Mouse (Mus musculus): ENCODE measurements at regions not wholly inside any gene's neighbourhood (a gene's known extent, or its start where the extent isn't known, plus 50 kb on each side); places are given as distances from the start of the nearest gene placed in this dataset.

- no peak overlapping the region for H3K9ac ChIP-seq
- 81% methylated on average over 10 of the region's 10 CpGs for WGBS
- no peaks in the 10 kb centered on the region for H3K4me1 ChIP-seq
- no peaks in the 10 kb centered on the region for H3K36me3 ChIP-seq (replicated peaks)
- H3K9me3 ChIP-seq = no peaks in the 10 kb centered on the region
- H3K4me3 ChIP-seq (replicated peaks) = no peak overlapping the region
- H3K27ac ChIP-seq = no peak overlapping the region
- H3K4me2 ChIP-seq = no peak overlapping the region
- H3K27me3 ChIP-seq = no peaks in the 10 kb centered on the region
- ATAC-seq (ENCODE audit: low FRiP score) = no peak
Observed at GRCm38 (mm10) chr14:58273693-58274419, 203.5 kb downstream of the Fgf9 start.

DNA sequence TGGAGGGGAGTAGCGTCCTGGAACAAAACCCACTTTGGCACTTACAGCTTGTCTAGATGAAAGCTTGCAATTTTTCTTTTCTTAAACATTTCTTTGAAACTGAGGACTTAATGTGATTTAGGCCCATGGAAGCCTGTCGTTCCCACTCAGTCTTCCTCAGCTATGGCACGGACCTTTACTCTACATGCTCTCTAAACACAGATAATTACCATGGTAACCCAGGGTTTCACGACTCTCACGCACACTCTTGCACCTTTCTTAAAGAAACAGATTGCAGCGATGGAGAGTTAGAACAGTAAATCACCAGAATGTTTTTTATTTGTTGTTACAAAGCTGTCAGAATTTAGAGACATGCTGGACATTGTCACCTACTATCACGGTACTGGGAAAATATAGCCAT, 195.0 kb downstream of the Fgf9 start:
- no peaks in the 10 kb centered on the region for H3K36me3 ChIP-seq (replicated peaks)
- no peaks in the 10 kb centered on the region for H3K4me1 ChIP-seq
- WGBS = 70% methylated on average over 7 of the region's 7 CpGs
- H3K9ac ChIP-seq = no peak overlapping the region
- H3K4me3 ChIP-seq (replicated peaks) = no peak overlapping the region
- no peak overlapping the region for H3K4me2 ChIP-seq
- no peak for ATAC-seq (ENCODE audit: low FRiP score)
- no peak overlapping the region for H3K27ac ChIP-seq
- H3K9me3 ChIP-seq = no peaks in the 10 kb centered on the region
- no peaks in the 10 kb centered on the region for H3K27me3 ChIP-seq

DNA sequence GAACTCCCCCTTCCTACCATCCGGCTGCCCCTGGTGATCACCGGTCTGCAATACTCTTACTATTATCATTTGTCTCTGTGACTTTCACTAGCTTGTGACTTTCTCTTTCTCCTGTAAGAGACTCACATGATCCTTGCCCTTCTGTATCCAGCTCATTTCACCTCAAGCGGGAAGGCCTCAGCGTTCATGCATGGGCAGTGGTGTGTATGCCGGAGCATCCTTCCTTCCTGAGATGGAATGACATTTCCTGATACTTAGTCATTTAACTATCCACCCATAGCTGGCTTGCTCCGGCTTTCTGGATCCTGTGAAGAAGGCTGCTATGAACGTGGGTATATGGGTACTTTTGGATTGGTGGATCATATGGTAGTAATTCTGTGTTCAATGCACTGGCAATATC, 194.1 kb downstream of the Fgf9 start:
- no peak overlapping the region for H3K9ac ChIP-seq
- no peaks in the 10 kb centered on the region for H3K27me3 ChIP-seq
- H3K9me3 ChIP-seq = no peaks in the 10 kb centered on the region
- H3K27ac ChIP-seq = no peak overlapping the region
- no peak for ATAC-seq (ENCODE audit: low FRiP score)
- no peak overlapping the region for H3K4me2 ChIP-seq
- no peaks in the 10 kb centered on the region for H3K4me1 ChIP-seq
- no peaks in the 10 kb centered on the region for H3K36me3 ChIP-seq (replicated peaks)
- H3K4me3 ChIP-seq (replicated peaks) = no peak overlapping the region
- 86% methylated on average over 7 of the region's 7 CpGs for WGBS

- Histone ChIP-seq H3K4me1 (peaks cover 4% of the 10 kb centered on the region), H3K27ac (no peak overlapping the region), H3K4me3 (replicated peaks) (no peak overlapping the region), H3K36me3 (replicated peaks) (no peaks in the 10 kb centered on the region), H3K9ac (no peak overlapping the region), H3K27me3 (no peaks in the 10 kb centered on the region), H3K4me2 (no peak overlapping the region), H3K9me3 (no peaks in the 10 kb centered on the region)
- no peak for ATAC-seq (ENCODE audit: low FRiP score)
- 63% methylated on average over 3 of the region's 3 CpGs for WGBS
Observed at GRCm38 (mm10) chr14:58253369-58253968, 183.1 kb downstream of the Fgf9 start.

DNA sequence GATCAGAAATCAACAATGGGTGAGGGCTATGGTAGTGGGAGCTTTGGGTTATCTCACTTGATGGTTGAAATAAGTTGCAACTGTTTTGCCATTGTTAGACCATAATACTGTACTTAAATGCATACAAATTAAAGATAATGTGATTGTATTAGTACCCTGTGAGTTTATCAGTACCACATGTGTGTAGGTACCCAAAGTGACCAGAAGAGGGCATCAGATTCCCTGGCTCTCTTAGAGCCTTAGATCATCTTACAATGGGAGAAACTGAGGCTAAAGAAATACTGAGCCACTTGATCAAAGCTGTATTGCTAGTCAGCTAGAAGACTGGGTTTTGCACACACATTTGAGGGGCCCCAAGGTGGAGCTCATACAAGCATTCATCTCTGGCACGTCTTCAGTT, 155.5 kb downstream of the Fgf9 start:
- ATAC-seq (ENCODE audit: low FRiP score) = no peak
- Histone ChIP-seq H3K9me3 (no peaks in the 10 kb centered on the region), H3K27ac (no peak overlapping the region), H3K4me2 (no peak overlapping the region), H3K27me3 (no peaks in the 10 kb centered on the region), H3K9ac (no peak overlapping the region), H3K4me3 (replicated peaks) (no peak overlapping the region), H3K36me3 (replicated peaks) (no peaks in the 10 kb centered on the region), H3K4me1 (no peaks in the 10 kb centered on the region)
- 87% methylated on average over 1 of the region's 1 CpGs for WGBS

- Histone ChIP-seq H3K4me2 (no peak overlapping the region), H3K4me1 (no peaks in the 10 kb centered on the region), H3K4me3 (replicated peaks) (no peak overlapping the region), H3K27me3 (no peaks in the 10 kb centered on the region), H3K36me3 (replicated peaks) (no peaks in the 10 kb centered on the region), H3K9me3 (no peaks in the 10 kb centered on the region), H3K27ac (no peak overlapping the region), H3K9ac (no peak overlapping the region)
- no peak for ATAC-seq (ENCODE audit: low FRiP score)
- WGBS = 74% methylated on average over 3 of the region's 3 CpGs
Observed at GRCm38 (mm10) chr14:58224419-58224818, 154.1 kb downstream of the Fgf9 start.

- Histone ChIP-seq H3K36me3 (replicated peaks) (no peaks in the 10 kb centered on the region), H3K27me3 (peaks cover 5% of the 10 kb centered on the region; the same call in 1 of the 2 replicates), H3K9me3 (no peaks in the 10 kb centered on the region), H3K27ac (no peak overlapping the region), H3K4me1 (no peaks in the 10 kb centered on the region), H3K4me2 (no peak overlapping the region), H3K9ac (no peak overlapping the region), H3K4me3 (replicated peaks) (no peak overlapping the region)
- ATAC-seq (ENCODE audit: low FRiP score) = no peak
- 89% methylated on average over 1 of the region's 1 CpGs for WGBS
Observed at GRCm38 (mm10) chr14:58208401-58208800, 138.1 kb downstream of the Fgf9 start.

GRCm38 (mm10) chr14:58202607-58203295, 132.4 kb downstream of the Fgf9 start:
- H3K27ac ChIP-seq = no peak overlapping the region
- no peak overlapping the region for H3K4me3 ChIP-seq (replicated peaks)
- no peak overlapping the region for H3K9ac ChIP-seq
- 35% methylated on average over 6 of the region's 6 CpGs for WGBS
- H3K4me1 ChIP-seq = no peaks in the 10 kb centered on the region
- no peak overlapping the region for H3K4me2 ChIP-seq
- H3K9me3 ChIP-seq = no peaks in the 10 kb centered on the region
- H3K36me3 ChIP-seq (replicated peaks) = no peaks in the 10 kb centered on the region
- peaks cover 9% of the 10 kb centered on the region; the same call in 1 of the 2 replicates for H3K27me3 ChIP-seq
- no peak for ATAC-seq (ENCODE audit: low FRiP score)

DNA sequence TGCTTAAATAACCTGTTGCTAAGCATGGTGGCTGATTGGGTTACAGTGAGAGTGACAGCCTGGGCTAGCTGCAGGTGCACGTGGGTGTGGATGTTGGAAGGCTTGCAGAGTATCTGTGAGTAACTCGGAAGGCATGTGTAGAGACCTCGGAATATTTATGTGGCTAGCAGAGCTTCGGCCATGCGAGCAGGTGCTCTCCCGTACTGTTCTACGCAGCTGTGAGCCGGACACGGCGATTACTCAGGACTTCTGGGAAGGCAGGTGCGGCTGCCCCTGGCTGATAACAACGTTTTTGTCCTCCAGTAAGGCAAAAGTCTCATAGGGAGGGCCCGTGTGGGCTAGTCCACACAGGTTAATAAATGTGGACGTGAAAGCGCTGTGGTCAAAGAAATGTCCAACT, 119.6 kb downstream of the Fgf9 start:
- Histone ChIP-seq H3K27me3 (peaks cover 4% of the 10 kb centered on the region; the same call in 1 of the 2 replicates), H3K4me3 (replicated peaks) (no peak overlapping the region), H3K4me2 (no peak overlapping the region), H3K27ac (no peak overlapping the region), H3K4me1 (no peaks in the 10 kb centered on the region), H3K9ac (no peak overlapping the region), H3K9me3 (no peaks in the 10 kb centered on the region), H3K36me3 (replicated peaks) (no peaks in the 10 kb centered on the region)
- ATAC-seq (ENCODE audit: low FRiP score) = no peak
- WGBS = 88% methylated on average over 15 of the region's 15 CpGs

DNA sequence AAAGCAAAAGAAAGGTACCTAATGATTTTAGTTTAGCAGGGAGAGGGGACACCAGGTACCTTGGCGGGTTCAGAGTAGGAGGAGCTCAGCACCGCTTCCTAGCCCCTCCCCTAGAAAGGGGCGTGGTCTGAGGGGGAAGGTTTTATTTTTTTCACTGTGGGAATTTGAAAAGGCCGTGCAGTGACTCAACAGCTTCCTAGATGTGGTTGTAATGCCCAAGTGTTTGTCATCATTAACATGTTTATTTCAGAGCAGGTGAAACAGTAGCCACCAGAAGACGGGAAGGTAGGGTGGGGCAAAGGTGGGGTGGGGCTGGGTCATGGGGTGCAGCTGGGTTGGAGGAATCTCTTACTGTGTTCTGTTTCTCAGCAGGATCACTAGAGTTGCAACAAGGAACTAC, 112.5 kb downstream of the Fgf9 start:
- 76% methylated on average over 5 of the region's 5 CpGs for WGBS
- no peak for ATAC-seq (ENCODE audit: low FRiP score)
- no peaks in the 10 kb centered on the region for H3K27me3 ChIP-seq
- no peak overlapping the region for H3K9ac ChIP-seq
- H3K27ac ChIP-seq = no peak overlapping the region
- no peak overlapping the region for H3K4me3 ChIP-seq (replicated peaks)
- no peaks in the 10 kb centered on the region for H3K4me1 ChIP-seq
- no peaks in the 10 kb centered on the region for H3K36me3 ChIP-seq (replicated peaks)
- no peak overlapping the region for H3K4me2 ChIP-seq
- no peaks in the 10 kb centered on the region for H3K9me3 ChIP-seq

GRCm38 (mm10) chr14:58180724-58181123, 110.4 kb downstream of the Fgf9 start:
- no peaks in the 10 kb centered on the region for H3K36me3 ChIP-seq (replicated peaks)
- no peaks in the 10 kb centered on the region for H3K27me3 ChIP-seq
- no peak overlapping the region for H3K9ac ChIP-seq
- no peak overlapping the region for H3K4me2 ChIP-seq
- H3K4me3 ChIP-seq (replicated peaks) = no peak overlapping the region
- no peaks in the 10 kb centered on the region for H3K9me3 ChIP-seq
- H3K4me1 ChIP-seq = no peaks in the 10 kb centered on the region
- no peak for ATAC-seq (ENCODE audit: low FRiP score)
- no peak overlapping the region for H3K27ac ChIP-seq

GRCm38 (mm10) chr14:58175651-58176363, 105.5 kb downstream of the Fgf9 start:
- WGBS = 86% methylated on average over 5 of the region's 5 CpGs

More at GRCm38 (mm10) chr14:58175651-58176363, 105.5 kb downstream of the Fgf9 start:
- H3K4me1 ChIP-seq = no peaks in the 10 kb centered on the region
- no peaks in the 10 kb centered on the region for H3K36me3 ChIP-seq (replicated peaks)
- H3K9me3 ChIP-seq = no peaks in the 10 kb centered on the region
- no peak overlapping the region for H3K27ac ChIP-seq
- no peaks in the 10 kb centered on the region for H3K27me3 ChIP-seq
- no peak overlapping the region for H3K9ac ChIP-seq
- no peak for ATAC-seq (ENCODE audit: low FRiP score)
- H3K4me3 ChIP-seq (replicated peaks) = no peak overlapping the region
- H3K4me2 ChIP-seq = no peak overlapping the region
